Mouse (Mus musculus) bone marrow macrophage, adult 2 months (primary cell): ENCODE measurements around the gene Klhl24. TPM values are rescaled to one million over a fixed set of nuclear protein-coding genes. Genes with fewer than 3 reads are reported as not detected.

Experiments
- H3K27ac ChIP-seq: 2 replicates; pipeline ENCODE4 v1.5.1; 2012; ENCODE audit warnings: low read depth, low read length; ENCODE audit not compliant: insufficient read depth
- H3K4me1 ChIP-seq: 2 replicates; pipeline ENCODE4 v1.6.1; 2012; ENCODE audit warnings: low read length; ENCODE audit not compliant: control insufficient read depth, insufficient read depth
- H3K4me3 ChIP-seq: 2 replicates; pipeline ENCODE4 v1.5.1; 2012; ENCODE audit warnings: mild to moderate bottlenecking, low read length, moderate library complexity; ENCODE audit not compliant: insufficient read depth
- CTCF ChIP-seq: IDR thresholded peaks from 2 replicates; pipeline ENCODE4 v1.5.1; 2012; ENCODE audit warnings: low read depth, mild to moderate bottlenecking, low read length, moderate library complexity
- POLR2A ChIP-seq: IDR thresholded peaks from 2 replicates; pipeline ENCODE4 v1.6.1; 2012; ENCODE audit warnings: mild to moderate bottlenecking, low read depth, low read length, borderline replicate concordance
- polyA plus RNA-seq: library from polyadenylated mRNA; stranded (reverse); fragments of >200 nt; gene quantifications from 2 replicates; pipeline ENCODE4 v1.2.4, GENCODE M21; 2012; ENCODE audit not compliant: missing spikeins, insufficient read depth, insufficient read length

The Klhl24 gene
- polyA plus RNA-seq: 75.5 and 95.2 TPM in 2 replicates

DNA sequence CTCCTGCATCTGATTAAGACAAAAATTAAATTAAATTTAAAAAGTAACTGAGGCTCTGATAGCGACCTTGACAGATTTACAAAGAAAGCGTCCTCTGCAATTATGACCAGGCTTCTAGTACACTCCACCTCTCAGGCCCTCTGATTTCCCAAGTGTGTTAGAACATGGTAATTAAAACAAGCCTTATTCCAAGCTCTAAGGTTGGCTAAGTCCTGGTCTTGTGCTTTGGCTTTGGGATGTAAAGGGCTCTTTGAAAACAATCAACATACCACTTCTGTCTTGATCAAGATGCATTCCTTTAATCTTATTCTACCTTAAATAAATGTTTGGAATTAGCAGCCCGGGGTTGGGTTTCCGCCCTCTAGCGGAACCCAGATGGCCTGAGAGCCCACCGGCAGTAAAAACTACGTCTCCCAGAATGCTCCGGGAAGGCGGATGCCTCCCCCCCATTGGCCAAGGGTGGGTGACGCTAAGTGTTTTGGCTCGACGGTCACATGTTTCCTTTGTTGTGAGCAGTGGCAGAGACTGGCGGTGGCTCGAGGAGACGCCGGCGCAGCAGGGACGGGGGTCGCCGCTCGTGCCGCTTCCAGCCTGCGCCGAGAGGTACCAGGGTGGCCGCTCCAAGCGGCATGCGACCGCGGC, at the start of gene Klhl24:
Gene Klhl24 (plus strand): TSS at position 474 of the 642 bp plus-strand sequence.
- TF ChIP-seq CTCF (peak; percentile 56), POLR2A (no peak)
- H3K4me1 ChIP-seq: peaks cover 8% of the 10 kb centered on the region
- peak within 1 kb of the TSS; percentile 98 for H3K27ac ChIP-seq
- peak within 1 kb of the TSS; percentile 97 for H3K4me3 ChIP-seq

DNA sequence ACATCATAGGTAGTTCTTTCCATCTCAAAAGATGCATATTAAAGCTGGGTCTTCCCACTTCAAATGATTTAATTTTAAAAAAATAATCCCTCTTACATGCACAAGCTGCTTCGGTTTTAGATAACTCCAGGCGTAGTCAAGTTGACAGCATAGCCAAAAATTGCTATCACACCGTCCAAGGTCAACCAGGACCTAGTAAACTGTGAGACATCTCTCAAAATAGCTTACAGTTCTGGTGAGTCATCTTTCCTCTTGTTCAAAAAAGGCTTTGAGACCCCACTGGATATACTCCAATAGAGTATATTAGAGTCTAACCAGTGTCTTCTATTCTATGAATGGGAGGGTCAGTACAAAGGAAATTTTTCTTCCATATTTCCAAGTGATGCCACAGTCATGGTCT, 44.7 kb upstream of the Klhl24 start:
- peaks cover 2% of the 10 kb centered on the region; the same call in 1 of the 2 replicates for H3K4me1 ChIP-seq
- no peak overlapping the region for H3K4me3 ChIP-seq
- TF ChIP-seq POLR2A: no peak
- TF ChIP-seq CTCF: no peak
- no peak overlapping the region for H3K27ac ChIP-seq

DNA sequence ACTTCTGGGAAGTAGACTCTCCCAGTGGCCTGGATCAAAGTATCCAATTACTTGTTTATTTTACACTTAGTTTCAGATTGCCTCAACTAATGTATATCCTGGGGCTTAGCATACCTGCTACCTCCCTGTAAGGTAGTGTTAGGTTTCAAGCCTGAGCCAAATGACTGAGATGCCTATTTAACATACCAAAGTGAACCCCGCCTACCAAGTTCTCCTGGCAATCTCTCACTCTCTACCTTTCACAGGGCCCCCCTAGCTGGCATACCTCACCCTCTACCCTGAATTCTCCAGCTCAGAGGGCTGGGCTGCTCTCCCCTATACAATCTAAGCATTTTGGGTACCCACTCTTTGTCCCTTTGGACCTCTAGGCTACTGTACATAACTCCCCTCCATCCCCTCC, 24.6 kb upstream of the Klhl24 start:
- Histone ChIP-seq H3K4me1 (peaks cover 2% of the 10 kb centered on the region; the same call in 1 of the 2 replicates), H3K27ac (no peak overlapping the region), H3K4me3 (no peak overlapping the region)
- no peak for TF ChIP-seq CTCF
- TF ChIP-seq POLR2A: no peak

DNA sequence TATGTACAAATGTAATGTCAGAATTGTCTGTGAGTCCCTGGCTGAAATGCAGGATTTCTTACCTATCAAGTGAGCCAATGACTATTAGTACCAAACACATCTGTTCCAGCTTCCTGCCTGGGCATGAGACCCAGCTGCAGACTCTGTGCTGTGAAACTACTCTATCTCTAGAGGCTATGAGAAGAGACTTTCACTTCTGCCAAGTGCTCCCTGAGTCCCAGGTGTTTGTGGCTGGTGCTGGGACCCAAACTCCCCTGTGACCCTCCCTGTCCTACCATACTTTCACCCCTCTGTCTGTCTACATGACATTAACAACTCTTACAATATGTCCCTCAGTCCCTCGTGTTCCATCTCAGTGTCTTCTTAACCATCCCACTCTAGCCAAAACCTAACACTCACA, 20.7 kb upstream of the Klhl24 start:
- Histone ChIP-seq H3K4me3 (no peak overlapping the region), H3K27ac (no peak overlapping the region), H3K4me1 (peaks cover 2% of the 10 kb centered on the region; the same call in 1 of the 2 replicates)
- TF ChIP-seq CTCF (no peak), POLR2A (no peak)

DNA sequence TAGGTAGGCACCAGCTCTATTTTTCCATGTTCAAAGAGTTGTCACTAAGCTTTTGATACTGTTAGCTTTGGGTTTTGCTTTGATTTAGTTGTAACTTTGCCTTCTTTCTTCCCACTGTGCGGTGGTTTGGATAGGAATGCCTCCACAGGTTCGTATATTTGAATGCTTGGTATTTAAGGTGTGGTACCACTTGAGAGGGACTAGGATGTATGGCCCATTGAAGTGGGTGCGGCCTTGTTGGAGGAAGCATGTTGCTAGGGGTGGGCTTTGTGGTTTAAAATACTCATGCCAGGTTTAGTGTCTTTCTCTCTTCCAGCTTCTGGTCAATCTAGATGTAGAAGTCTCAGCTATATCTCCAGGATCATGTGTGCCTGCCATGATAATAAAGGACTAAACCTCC, 17.1 kb upstream of the Klhl24 start:
- H3K27ac ChIP-seq: no peak overlapping the region
- peaks cover 5% of the 10 kb centered on the region for H3K4me1 ChIP-seq
- no peak overlapping the region for H3K4me3 ChIP-seq
- TF ChIP-seq POLR2A (no peak), CTCF (no peak)

- Histone ChIP-seq H3K4me3 (no peak overlapping the region), H3K27ac (no peak overlapping the region), H3K4me1 (peaks cover 20% of the 10 kb centered on the region)
- TF ChIP-seq CTCF (no peak), POLR2A (no peak)
These were observed 12.7 kb upstream of the Klhl24 start for GRCm38 (mm10) chr16:20084623-20085022.

DNA sequence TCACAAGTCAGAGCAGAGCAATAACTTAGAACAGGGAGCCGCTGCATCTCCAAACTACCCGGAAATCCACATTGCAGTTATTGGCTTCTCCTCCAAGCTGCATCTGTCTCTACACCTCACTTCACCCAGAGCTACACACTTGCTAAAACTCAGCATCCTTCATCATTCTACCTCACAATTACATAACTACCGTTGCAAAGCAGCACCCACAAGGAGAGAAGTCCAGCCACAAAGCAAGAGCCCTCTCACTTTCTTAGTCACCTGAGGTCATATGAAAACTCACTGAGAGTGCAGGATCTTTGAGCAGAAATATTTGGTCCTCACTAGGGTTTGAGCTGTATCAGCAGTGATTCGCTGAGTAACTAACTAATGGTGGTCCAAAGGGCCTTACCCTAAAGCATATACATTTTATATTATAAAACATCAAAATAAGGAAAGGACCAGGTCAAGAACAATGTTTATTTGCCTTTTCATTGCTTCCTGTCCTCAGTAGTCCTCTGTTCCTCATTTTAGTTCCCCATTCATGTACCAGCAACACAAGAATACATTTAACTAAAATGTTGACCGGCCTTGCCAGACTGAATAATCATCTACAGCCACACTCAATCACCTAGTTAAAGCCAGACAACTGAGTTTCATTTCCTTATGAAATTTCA, 12.0 kb upstream of the Klhl24 start:
- H3K27ac ChIP-seq: peak overlapping the region; percentile 49
- H3K4me3 ChIP-seq: no peak overlapping the region
- no peak for TF ChIP-seq CTCF
- no peak for TF ChIP-seq POLR2A
- peaks cover 20% of the 10 kb centered on the region for H3K4me1 ChIP-seq

DNA sequence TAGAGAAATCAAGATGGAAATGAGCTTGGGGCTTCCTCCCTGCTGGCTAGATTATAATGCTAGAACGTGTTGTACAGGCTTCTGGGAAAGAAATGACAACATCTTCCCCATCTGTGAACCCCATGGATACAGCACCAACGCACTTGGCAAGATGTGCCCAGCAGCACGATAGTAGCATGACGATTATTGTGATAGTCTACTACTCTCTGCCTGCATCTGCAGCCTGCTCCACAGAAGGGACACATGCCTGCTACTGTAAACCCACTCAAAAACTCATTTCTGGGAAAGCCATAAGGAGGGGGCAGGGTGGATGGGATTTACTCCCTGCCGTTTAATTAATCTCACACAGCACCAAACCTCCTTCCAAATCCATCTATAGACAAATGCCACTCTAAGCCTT, 10.4 kb upstream of the Klhl24 start:
- Histone ChIP-seq H3K4me3 (no peak overlapping the region), H3K4me1 (peaks cover 20% of the 10 kb centered on the region), H3K27ac (no peak overlapping the region)
- no peak for TF ChIP-seq POLR2A
- TF ChIP-seq CTCF: no peak

GRCm38 (mm10) chr16:20089636-20090035, 7.7 kb upstream of the Klhl24 start:
- no peak for TF ChIP-seq CTCF
- no peak overlapping the region for H3K27ac ChIP-seq
- H3K4me3 ChIP-seq: no peak overlapping the region
- peaks cover 18% of the 10 kb centered on the region for H3K4me1 ChIP-seq

DNA sequence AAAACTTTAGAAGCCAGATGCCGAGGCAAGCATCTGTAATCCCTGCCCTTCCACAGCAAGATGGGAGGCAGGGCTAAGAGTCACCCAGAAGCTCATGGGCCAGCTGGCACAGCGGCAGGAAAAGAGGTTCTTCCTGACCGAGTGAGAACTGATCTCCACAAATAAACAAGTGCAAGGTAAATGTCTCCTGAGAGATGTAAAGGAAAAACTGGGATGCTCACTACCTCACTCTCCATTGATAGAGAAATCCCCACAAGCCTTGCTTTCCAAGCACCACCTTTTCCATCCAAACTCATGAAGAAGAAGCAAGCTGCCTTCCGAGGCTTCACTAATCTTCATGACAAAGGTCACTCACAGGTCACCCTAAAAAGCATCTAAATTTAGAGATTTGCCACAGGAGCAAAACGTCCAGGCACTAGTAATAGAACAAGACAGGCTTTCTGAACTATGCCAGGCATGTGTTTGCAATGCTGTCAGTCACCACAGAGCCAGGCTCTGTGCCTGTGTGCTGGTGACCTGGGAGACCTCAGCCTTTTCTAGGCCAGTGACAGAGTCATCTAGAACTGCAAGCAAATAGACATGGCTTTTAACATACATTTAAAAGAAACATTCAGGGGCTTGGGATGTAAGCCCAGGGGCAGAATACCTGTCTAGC, 6.3 kb upstream of the Klhl24 start:
- no peak overlapping the region for H3K4me3 ChIP-seq
- TF ChIP-seq POLR2A (no peak), CTCF (no peak)
- H3K27ac ChIP-seq: no peak overlapping the region
- peaks cover 10% of the 10 kb centered on the region for H3K4me1 ChIP-seq
